Mouse (Mus musculus): ENCODE data around the gene Ttyh1. TPM values are rescaled to one million over a fixed set of nuclear protein-coding genes. Genes with fewer than 3 reads are reported as not detected.

Ttyh1 gene
- not detected in 2 replicates for polyA plus RNA-seq (2012)

DNA sequence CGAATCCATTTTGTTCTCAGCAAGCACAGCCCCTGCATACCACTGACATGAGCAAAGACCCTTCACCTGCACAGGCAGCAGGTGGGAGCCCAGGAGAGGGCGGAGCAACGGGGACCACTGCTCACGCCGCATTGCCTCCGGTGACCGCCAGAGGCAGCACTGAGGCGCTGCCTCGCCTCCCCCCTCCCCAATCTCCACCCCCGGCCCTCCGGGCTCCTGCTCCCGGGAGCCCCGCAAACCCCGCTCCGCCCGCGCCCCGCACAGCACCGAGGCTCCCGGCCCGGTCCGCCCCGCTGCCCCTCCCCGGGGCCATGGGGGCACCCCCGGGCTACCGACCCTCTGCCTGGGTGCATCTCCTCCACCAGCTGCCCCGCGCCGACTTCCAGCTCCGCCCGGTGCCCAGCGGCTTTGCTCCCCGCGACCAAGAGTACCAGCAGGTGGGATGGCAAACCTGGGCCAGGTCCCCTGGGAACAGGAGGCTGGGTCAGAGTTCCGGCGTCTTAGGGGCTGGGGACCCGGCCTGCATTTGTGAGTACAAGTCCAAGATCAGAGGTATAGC, at the start of gene Ttyh1:
Ttyh1 (plus strand) TSS at position 65 of the 559 bp plus-strand sequence.
- no peak for TF ChIP-seq GATA1 (IDR thresholded peaks at IDR 0.05; ENCODE audit: low read length)

DNA sequence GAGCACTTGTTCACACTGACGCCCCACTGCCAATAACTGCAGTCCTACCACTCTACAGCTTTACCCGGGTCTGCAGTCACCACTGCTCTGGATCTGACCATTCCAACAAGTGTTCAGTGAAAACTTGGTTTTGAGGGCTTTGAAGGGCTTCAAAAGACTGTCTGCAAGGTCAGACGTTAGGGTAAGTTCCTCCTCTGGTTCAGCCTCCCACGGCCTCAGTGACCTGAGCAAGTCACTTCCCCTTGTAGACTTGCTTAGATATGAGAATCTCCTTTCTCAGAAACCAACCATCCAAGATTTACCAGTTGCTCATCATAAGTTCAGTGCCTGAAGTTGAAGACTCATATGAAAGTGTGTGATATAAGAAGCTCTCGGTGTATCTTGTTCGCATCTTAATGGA, 48.1 kb upstream of the Ttyh1 start:
- TF ChIP-seq GATA1 (IDR thresholded peaks at IDR 0.05; ENCODE audit: low read length) = no peak

DNA sequence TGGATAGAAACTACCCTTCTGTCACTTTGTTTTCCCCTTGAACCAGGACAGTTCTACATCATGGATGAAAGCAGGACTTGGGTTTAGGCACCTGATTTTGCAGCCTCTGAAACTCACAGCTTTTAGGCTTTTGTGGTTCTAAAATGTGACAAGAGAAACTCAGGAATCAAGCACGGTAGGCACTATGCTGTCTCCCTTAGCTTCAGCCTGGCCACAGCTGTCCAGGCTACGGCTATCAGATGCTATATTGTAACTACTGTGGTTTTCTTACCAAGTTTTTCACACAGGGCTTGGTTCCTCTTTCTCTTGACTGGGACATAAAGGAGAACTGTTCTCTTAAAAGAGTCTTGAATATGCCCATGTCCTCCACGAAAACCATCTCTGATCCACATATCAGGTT, 46.1 kb upstream of the Ttyh1 start:
- TF ChIP-seq GATA1 (IDR thresholded peaks at IDR 0.05; ENCODE audit: low read length) = no peak

DNA sequence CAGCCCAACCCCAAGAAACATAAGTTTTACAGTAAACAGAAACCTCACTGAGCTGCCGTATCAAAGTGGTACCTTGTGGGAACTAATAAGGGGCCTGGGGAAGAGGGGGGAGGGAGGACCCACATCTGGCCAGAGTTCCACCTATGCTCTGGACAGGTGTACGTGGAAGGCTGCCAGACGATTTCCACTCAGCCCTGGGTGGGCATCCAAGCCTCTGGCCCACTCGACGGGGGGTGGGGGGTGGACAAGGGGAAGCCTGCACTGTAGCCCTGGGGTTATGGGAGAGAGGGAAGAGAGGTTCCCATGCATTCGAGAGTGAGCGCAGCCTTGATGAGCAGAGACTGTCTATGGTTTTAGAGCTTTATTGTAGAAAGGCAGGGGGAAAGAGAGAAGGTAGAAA, 39.7 kb upstream of the Ttyh1 start:
- TF ChIP-seq GATA1 (IDR thresholded peaks at IDR 0.05; ENCODE audit: low read length) = no peak

DNA sequence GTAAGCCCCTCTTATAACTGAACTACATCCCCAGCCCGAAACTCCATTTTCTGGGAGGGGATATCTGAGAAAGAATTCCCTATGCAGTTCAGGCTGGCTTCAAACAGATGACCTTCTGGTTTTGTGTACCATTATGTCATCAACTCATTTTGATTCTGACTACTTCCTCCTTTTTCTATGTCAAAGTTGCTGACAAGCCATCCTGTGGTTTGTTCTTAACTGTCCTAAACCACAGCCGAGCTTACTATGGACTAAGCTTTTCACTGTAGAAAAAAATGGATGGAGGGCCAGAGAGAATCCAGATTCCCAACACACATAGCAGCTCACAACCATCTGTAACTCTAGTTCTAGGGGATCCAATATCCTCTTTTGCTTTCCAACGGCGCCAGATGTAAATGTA, 38.7 kb upstream of the Ttyh1 start:
- TF ChIP-seq GATA1 (IDR thresholded peaks at IDR 0.05; ENCODE audit: low read length) = no peak

DNA sequence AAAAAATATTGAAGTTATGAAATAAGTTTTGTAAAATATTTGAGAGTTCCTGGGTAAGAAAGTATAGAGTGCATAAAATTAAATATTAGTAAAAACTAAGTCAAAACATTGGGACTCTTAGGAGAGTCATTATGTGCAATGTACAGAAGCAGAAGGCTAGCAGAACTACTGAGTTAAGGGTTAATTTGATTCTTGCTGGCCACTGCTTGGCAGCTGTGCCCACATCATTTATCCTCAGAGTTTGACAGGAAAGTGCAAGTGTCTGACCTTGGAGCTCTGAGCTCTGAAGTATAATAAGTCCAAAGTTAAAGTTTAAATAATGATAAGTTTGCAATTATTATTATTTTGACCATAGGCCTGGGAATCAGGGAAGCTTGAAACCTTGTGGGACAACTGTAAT, 37.5 kb upstream of the Ttyh1 start:
- no peak for TF ChIP-seq GATA1 (IDR thresholded peaks at IDR 0.05; ENCODE audit: low read length)

DNA sequence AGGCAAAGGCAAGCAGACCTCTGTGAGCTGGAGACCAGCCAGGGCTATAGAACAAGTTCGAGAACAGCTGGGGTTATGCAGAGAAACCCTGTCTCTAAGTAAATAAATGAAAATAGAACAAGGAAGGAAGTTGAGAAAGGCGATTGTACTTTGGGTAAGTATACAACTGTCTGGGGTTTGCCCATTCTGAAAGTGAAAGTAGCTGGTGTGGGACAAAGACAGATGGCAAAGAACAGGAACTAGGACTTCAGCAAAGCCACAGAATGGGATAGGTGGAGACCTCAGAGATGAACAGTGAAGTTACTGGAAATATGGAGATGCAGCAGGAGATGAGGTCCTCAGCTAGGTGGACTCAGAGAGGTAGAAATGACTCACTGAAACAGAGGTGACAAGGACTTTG, 36.4 kb upstream of the Ttyh1 start:
- TF ChIP-seq GATA1 (IDR thresholded peaks at IDR 0.05; ENCODE audit: low read length) = no peak

DNA sequence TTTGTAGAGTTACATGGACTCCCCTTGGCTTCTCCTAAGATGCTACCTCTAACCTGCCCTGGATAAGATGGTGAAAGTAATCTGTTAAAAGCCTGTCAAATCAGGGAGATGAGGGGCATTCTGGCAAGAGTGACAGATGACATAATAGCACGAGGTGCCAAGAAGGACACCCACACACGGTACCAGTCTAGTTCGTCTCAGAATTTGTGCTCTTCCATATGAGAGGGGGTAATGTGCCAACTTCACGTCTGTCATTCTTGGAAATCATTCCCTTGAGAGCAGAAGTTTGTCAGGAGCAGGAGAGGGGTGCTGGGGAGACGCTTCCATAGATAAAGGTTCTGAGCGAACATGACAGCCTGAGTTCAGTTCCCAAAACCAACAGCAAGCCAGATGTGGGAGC, 35.0 kb upstream of the Ttyh1 start:
- no peak for TF ChIP-seq GATA1 (IDR thresholded peaks at IDR 0.05; ENCODE audit: low read length)

DNA sequence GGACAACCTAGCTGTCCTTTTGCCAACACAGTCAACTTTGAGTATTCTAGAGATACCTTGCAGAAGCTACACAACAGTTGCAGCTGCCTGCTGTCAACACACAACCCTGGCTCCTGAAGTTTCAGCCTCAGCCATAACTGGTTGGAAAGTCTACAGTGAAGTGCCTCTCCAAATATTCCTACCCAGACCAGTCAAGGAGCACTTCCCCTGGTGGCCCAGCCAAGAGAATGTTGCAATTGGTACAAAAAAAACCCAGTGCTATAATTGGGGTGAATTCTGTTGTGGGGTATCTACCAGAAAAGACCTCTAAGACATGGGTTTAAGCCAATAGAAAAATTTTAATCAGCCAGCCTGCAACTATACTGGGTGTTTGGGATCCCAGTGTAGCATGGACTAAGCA, 33.6 kb upstream of the Ttyh1 start:
- TF ChIP-seq GATA1 (IDR thresholded peaks at IDR 0.05; ENCODE audit: low read length) = no peak

DNA sequence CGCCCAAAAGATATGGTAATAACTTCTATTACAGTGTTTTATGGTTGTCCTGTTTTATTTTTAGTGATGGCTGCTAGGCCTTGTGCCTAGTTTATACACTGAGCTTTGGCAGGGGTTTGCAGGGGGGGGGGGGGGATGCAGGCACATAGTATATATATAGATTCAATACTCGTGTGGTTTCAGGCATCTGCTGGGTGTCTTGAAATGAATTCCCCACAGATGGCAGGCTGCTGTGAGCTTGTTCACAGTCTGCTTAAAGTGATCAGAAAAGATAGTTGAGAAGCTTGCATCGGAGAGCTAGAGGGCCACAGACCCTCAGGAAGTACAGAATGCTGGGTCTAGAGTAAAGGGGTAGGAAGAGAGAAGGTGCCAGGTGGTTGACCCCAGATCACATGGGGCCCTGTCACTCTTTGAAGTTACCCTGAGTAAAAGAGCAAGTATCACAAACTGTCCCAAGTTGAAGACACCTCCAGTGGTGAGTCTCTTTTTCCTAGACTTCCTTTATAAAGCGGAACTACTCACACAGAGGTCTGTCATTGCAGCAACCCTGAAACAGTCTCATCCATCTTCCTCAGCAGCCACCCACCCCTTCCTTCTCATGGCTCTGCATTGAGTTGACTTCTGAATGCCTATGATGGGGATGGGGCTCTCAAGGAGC, 31.8 kb upstream of the Ttyh1 start:
- peak; percentile 2 for TF ChIP-seq GATA1 (IDR thresholded peaks at IDR 0.05; ENCODE audit: low read length)

DNA sequence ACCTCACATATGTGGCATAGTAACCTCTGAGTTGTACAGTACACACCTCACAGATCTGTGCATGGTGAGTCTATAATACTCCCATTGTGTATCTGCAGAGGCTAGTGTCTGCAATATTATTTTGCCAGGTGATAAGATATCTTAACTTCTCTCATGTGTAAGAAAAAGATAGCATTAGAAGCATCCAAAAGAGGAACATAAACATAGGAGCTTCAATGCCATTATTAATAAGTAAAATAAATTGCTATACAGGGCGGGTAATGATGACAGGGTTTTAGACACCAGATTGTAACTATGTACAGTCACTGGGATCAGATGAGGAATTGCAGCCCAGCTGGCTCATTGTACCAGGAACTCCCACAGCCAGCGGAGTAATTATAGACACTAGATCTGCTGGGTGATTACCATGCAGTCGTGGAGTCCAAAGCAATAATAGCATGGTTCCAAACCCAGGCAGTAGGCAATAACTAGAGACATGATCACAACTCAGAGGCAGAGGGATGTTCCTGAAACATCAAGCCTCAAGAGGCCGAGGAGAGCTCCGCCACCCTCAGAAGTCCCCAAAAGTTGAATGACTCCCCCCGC, 31.2 kb upstream of the Ttyh1 start:
- TF ChIP-seq GATA1 (IDR thresholded peaks at IDR 0.05; ENCODE audit: low read length) = peak; percentile 3

DNA sequence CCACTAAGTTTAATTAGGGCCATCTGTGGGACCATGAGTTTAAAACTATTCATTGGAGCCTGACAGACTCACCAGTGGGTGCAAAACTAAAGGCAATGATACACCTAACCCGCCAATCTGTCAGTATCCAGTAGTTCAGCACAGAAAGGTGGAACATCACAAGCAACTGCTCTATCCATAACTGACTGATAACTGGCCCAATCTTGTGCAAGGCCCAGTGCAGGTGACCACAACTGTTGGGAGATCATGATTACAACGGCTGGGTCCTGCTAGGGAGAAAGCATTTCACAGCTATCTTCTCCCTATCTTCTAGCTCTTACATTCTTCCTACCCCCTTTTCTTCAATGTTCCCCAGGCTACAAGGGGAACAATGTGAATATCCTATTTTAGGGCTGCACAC, 30.5 kb upstream of the Ttyh1 start:
- peak; percentile 64 for TF ChIP-seq GATA1 (IDR thresholded peaks at IDR 0.05; ENCODE audit: low read length)

DNA sequence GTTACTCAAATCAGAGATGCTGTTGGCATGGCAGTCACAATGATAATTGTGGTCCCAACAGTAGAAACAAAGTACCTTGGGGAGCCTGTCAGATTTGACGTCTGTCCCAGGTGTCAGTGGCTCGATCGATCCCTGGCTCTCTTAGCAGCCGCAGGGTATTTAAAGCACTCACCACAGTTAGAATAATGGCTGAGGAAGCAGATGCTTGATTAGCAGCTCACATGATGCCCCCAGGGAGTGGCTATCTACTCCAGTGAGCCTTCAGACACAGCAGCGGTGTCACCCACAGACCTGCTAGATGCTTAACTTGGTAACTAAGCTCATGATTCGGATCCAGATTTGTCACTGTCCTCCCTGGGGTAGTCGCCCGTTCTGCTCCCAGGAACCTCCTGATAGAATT, 28.0 kb upstream of the Ttyh1 start:
- no peak for TF ChIP-seq GATA1 (IDR thresholded peaks at IDR 0.05; ENCODE audit: low read length)

DNA sequence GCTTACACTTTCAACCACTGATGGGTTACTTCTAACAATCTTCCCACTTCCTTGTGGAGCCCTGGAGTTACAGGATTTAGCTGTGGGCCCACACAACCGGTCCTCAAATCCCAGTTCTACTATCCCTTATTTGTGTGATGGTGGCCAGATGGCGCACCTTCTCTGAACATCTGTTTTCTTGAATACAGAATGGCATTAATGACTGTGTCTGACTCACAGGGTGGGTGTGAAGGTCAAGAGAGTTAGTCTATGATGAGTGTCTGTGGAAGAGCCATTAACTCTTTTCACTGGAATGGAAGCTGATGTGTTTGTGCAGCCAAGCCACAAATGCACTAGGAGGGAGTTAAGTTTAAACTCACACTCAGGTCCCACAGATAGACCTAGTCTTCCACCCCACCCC, 20.9 kb upstream of the Ttyh1 start:
- TF ChIP-seq GATA1 (IDR thresholded peaks at IDR 0.05; ENCODE audit: low read length) = no peak

DNA sequence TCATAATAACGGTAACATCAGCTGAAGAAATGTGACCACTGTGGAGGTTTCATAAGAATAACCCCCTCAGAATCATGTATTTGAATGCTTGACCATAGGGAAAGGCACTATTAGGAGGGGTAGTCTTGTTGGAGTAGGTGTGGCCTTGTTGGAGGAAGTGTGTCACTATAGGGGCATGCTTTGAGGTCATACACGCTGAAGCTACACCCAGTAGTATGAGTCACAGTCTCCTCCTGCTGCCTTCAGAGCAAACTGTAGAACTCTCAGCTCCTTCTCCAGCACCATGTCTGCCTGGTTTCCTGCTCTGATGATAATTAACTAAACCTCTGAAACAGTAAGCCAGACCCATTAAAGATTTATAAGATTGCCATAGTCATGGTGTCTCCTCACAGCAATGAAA, 20.4 kb upstream of the Ttyh1 start:
- TF ChIP-seq GATA1 (IDR thresholded peaks at IDR 0.05; ENCODE audit: low read length) = no peak

DNA sequence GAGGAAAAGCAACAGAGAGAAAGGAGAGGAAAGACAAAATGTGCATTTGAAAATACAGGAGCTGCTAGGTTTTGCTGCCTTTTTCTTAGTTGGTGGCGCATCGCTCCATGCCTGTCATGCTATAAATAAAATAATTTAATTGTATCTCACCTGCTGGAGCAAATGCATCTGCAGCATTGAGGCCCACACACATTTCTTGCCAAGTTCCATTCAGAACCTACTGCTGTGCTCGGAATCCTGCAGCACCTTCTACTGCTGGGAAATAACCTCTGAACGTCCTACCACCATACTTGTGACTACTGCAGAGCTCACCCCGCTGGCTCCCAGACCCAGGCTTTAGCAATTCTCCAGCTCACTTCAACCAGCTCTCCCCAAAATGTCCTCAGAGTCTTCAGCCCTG, 18.1 kb upstream of the Ttyh1 start:
- TF ChIP-seq GATA1 (IDR thresholded peaks at IDR 0.05; ENCODE audit: low read length) = no peak

DNA sequence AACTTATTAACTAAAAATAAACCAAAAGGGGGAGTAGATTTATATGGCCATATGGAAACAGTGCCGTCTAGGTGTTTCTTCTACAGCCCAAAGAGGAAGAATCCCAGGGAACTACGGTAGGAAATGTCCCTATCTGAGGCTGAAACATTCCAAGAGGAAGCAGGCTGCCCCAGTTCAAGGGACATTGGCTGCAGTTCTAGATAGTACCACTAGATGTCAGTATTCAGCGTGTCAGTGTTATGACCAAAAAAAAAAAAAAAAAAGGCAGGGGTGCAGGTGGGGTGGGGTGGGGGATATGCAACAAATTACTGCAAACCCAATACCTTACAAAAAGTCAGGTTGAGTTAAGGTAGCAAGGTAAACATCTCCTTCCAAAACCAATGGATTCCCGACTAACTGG, 15.8 kb upstream of the Ttyh1 start:
- no peak for TF ChIP-seq GATA1 (IDR thresholded peaks at IDR 0.05; ENCODE audit: low read length)
